Mouse (Mus musculus): ENCODE data around the gene Znhit1.

The Znhit1 gene

GRCm38 (mm10) chr5:136986695-136987137, 1.1 kb downstream of the Znhit1 start, which contains the start of gene Plod3:
TSS of gene Plod3 (plus strand) at chr5:136987019.
- peak; percentile 93 to 98 for DNase-seq (ENCODE audit: low spot score in 2 of 2)

DNA sequence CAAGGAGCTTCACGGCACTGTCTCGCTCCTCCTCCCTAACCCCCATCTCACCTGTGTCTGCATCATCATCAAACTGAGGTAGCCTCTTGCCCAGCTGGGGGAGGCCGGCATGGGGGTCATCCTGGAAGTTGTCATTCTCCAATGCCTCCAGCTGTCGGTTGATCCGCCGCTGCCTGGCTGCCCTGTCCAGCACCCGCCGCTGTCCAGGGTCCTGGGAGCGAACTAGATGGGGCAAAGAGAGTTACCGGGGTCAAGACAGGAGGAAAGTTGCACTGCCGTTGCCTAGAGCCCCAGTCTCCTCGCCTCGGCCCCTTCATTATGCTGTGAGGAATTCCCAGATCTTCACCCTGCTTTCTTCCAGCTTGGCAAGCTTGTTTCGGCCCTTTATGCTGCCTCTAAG, 3.0 kb downstream of the Znhit1 start:
- no peak for DNase-seq (ENCODE audit: low spot score in 2 of 2)

DNA sequence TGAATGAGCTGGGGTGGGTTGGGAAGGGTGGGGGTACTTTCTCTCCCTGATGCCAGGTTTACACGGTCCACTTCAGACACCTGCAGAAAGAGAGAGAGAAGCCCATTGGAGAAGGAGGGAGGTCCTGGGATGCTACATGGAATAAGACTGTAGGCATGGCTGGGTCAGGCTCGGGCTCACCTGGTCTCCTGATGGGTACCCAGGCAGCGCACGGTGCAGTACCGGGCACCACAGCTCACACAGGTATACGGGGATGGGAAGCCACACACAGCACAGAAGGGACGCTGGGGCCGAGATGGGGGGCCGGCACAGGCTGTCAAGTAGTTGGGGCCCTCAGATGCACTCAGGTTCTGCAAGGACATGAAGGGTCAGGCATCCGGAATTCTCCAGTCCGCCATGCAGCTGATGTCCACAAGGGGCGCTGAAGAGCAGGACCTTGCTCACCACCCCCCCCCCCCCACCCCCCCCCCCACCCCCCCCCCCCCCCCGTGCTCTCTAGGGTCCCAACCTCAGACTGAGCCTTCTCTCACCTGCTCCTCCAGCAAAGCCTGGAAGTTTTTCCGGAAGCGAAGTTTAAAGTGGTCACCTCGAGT, 5.4 kb downstream of the Znhit1 start:
- DNase-seq (ENCODE audit: low spot score in 2 of 2): peak in 1 of 2 experiments; percentile 26

GRCm38 (mm10) chr5:136980974-136981373, 6.8 kb downstream of the Znhit1 start:
- no peak for DNase-seq (ENCODE audit: low spot score in 2 of 2)

DNA sequence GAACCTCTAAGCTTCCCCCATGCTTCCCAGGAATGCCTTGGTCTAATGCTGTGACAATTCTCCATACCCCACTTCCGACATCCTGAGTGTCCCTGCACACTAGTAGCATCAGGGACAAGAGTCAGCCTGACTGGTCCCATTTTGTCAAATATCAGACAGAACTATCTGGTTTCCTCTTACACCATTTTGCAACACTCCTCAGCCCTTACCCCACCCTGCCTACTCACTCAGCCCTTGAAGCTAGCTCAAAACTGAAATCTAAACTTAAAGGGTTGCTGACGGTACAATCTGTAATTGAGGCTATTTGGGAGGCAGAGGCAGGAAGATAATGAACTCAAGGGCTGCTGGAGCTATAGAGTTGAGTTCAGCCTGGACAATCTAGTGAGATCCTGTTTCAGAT, 8.1 kb downstream of the Znhit1 start:
- no peak for DNase-seq (ENCODE audit: low spot score in 2 of 2)

DNA sequence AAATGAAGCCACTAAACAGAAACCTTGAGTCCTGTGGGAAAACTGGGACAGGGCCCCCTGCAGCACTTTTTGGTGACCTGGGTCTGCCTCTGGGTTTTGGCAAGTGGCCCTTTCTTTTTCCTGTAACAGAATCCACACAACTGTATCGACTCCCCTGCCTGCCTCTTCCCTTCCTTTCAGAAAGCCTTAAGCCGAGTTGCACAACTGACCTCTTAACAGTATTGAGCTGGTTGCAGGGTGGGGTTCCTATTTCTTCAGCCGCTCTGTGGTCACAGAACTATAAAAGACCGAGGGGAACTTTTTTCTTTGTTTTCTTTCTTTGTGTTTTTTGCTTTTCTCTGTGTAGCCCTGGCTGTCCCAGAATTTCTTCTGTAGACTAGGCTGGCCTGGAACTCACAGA, 10.1 kb downstream of the Znhit1 start:
- no peak for DNase-seq (ENCODE audit: low spot score in 2 of 2)

GRCm38 (mm10) chr5:136973670-136974069, 14.2 kb downstream of the Znhit1 start:
- DNase-seq (ENCODE audit: low spot score in 2 of 2): no peak

DNA sequence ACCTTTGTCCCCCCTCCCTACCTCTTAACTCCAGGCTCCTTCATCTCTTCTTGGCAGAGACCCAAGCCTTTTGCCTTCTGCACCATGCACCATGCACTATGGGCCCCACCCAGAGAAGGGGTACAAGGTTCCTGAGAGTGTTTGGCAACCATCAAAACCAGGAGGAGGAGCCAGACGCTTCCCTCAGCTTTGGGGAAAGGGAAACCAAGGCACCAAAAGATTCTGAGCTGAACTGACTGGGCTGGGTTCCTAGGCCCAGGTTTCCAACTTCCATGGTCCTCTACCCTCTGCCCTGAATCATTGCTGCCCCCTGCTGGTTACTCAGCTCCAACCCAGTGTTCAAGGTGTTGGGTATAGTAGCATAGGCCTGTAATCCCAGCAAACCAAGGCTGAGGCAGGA, 17.1 kb downstream of the Znhit1 start:
- peak; percentile 30 for DNase-seq (ENCODE audit: low spot score in 2 of 2)

- DNase-seq (ENCODE audit: low spot score in 2 of 2): no peak
Measured at GRCm38 (mm10) chr5:136967592-136967991, 20.2 kb downstream of the Znhit1 start.

DNA sequence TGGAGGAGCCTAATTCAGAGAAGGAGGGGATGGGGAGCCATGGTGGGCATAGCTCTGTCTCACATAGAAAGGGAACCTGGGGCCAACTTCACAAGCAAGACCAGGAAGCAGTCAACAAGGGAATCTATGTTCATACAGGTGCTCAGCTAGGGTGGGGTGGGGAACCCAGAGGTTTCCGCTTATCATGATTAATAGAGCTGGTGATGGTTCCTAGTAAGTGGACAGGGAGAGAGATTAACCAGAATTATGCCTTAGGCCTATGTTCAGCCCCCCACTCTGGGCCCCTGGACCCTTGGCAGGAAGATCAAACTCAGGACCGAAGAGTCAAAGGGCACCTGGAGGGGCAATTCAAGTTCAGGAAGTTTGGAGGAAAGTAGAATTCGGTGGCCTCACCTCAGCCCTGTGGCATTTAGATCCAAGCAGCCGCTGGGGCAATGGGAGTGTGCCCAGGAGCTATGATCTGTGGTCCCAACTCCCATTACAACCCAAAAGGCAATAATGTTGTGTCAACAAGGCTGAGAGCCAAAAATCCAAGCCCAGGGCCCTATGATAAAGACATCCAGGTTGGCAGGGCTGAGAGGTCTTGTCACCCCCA, 20.9 kb downstream of the Znhit1 start:
- DNase-seq (ENCODE audit: low spot score in 2 of 2): no peak

DNA sequence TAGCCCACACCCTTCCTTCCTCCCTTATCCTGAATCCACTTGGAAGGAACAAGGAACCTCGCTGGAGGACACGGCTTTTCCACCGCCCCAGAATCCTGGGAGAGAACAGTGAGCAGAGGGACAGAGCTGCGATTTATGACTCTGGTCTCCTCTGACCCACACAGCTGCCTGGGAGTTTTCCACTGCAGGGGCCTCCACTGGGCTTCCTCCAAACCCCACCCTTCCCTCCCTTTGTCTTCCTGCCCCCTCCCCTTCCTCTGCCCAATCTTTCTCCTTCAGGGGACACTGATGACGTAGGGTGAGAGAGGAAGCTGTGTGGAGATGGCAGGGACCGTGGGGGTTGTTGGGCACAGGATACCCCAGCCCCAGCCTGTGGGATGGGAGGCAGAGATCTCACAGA, 21.5 kb downstream of the Znhit1 start, which contains the start of gene Cldn15:
Gene Cldn15 (plus strand): TSS at position 286 of the 400 bp plus-strand sequence.
- DNase-seq (ENCODE audit: low spot score in 2 of 2): no peak

GRCm38 (mm10) chr5:136965686-136966085, 22.1 kb downstream of the Znhit1 start:
- no peak for DNase-seq (ENCODE audit: low spot score in 2 of 2)

GRCm38 (mm10) chr5:136965210-136965609, 22.6 kb downstream of the Znhit1 start:
- DNase-seq (ENCODE audit: low spot score in 2 of 2): no peak

DNA sequence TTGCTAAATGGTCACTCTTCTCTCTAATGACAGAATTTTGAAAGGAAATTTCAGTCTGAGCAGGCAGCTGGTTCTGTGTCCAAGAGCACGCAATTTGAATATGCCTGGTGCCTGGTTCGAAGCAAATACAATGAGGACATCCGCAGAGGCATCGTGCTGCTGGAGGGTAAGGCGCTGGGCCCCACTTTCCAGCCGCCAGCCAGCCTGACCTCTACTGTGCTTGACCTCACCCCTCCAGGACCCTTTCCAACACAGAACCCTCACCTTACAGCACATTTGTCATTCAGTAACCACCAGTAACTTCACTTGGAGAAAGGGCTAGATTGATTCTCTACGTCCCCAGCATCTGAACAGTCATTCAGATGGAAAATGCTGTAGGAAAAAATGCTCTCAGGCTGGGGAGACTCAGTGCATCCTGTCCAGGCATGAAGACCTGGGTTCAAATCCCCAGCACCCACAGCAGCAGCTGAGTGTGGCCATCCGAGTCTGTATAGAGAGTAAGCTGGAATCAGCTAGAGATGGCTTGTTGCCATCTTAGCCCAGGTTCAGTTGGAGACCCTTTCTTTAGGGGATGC, 24.8 kb downstream of the Znhit1 start:
- no peak for DNase-seq (ENCODE audit: low spot score in 2 of 2)

- peak; percentile 77 to 80 for DNase-seq (ENCODE audit: low spot score in 2 of 2)
Measured at GRCm38 (mm10) chr5:136962501-136962900, 25.3 kb downstream of the Znhit1 start.

- DNase-seq (ENCODE audit: low spot score in 2 of 2): peak; percentile 94 to 95
Measured at GRCm38 (mm10) chr5:136961983-136962461, 25.8 kb downstream of the Znhit1 start.

DNA sequence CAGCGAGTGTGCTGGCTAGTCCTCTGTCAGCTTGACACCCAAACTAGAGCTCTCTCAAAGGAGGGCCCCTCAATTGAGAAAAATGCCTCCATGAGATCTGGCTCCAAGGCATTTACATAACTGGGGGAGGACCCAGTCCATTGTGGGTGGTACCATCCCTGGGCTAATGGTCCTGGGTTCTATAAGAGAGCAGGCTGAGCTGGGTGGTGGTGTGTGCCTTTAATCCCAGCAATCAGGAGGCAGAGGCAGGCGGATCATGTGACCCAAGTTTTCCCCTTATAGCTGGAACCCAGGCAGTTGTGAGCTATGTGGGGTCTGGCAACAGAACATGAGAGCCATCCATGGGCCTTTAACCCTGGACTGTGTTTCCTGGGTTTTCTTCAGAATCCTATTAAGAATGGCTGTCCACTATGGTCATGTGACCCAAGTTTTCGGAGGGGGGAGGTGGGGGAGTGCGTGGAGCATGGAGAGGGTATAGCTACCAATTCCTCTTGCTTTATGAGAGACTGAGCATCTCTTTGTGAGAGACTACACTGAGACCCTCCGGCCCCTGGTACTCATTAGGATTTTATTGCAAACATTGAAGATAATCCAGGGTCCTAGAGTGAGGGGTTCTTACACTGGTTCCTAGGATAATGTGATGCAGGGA, 26.4 kb downstream of the Znhit1 start:
- DNase-seq (ENCODE audit: low spot score in 2 of 2): no peak

DNA sequence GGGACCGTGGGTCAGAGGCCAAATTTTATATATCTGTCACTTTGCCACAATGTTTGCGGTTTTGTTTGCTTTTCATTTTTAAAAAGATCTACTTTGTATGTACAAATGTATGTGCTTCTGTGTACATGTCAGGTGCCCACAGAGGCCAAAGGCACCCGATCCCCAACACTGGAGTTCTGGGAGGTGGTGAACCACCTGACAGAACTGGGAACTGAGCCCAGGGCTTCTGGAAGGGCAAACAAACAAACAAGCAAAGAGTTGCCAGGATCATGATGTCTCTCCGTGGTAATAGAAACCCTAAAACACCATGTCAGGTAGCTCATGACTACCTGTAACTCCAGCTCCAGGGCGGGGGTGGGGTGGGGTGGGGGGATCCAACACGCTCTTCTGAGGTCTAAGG, 27.8 kb downstream of the Znhit1 start:
- no peak for DNase-seq (ENCODE audit: low spot score in 2 of 2)

GRCm38 (mm10) chr5:136958991-136959605, 28.7 kb downstream of the Znhit1 start:
- DNase-seq (ENCODE audit: low spot score in 2 of 2): no peak

- no peak for DNase-seq (ENCODE audit: low spot score in 2 of 2)
Measured at GRCm38 (mm10) chr5:136957250-136957649, 30.6 kb downstream of the Znhit1 start.

DNA sequence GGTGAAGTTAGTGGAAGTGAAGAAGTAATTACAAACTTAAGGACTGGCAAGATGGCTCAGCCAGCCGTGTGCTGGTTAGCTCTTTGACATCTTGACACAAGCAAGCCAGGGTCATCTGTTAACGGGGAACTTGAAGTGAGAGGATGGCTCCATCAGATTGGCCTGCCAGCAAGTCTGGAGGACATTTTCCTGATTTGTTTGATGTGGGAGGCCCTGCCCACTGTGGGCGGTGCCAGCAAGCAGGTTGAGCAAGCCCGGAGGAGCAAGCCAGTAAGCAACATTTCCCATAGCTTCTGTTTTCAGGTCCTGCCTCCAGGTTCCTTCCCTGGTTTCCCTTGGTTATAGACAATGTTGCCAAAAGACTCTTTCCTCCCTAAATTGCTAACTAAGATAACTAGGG, 32.2 kb downstream of the Znhit1 start:
- DNase-seq (ENCODE audit: low spot score in 2 of 2): no peak

DNA sequence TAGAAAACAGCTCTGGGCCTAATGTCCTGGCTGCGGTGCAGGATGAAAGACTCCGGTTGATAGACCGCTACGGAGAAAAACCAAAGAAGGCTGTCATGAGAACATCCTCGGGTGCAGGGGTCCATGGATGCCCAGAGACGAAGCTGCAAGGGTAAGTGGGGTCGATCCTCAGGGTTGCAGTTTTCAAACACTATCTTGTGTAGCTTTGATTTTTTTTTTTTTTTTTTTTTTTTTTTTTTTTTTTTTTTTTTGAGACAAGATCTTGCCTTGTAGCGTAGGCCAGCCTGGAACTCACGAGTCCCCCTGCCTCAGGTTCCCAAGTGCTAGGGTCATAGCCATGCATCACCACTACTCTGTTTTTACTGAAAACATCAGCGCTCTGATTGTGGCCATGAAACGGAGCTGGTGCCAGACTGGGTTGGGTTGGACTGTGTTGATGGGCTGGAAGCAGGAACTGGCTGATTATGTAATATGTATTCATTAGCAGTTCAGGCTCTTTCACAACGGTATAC, 34.3 kb downstream of the Znhit1 start:
- peak; percentile 45 for DNase-seq (ENCODE audit: low spot score in 2 of 2)
